Mouse (Mus musculus): ENCODE results near the gene Slc4a1.

DNA sequence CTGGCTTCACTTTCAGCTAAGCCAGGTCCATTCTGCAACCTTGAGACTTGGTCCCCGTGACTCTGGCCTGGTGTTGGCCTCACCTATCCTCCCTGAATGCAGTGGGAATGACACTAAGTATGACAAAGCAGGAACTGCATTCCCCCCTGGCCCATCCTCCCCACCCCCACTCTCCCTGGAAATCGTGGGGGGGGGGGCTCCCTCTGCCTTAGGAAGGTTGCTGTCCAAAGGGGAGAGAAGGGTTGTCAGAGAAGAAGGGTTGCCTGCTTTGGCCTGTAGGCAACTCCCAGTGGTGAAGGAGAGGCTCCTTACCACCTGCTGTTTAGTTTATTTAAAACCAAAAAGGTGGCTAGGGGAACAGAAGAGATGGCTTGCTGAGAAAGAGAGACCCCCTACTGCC lies 7.6 kb upstream of the Slc4a1 start:
- TF ChIP-seq CTCF (IDR thresholded peaks at IDR 0.05; ENCODE audit: insufficient read depth, low read depth, low read length): no peak
- TF ChIP-seq POLR2A (IDR thresholded peaks at IDR 0.05; ENCODE audit: insufficient read depth, low read depth, low read length): no peak
